Mouse (Mus musculus) testis, adult 10 weeks (tissue): ENCODE measurements around the gene Slc36a1. TPM values are rescaled to one million over a fixed set of nuclear protein-coding genes. Genes with fewer than 3 reads are reported as not detected.

ENCODE experiments used
- polyA plus RNA-seq: library from polyadenylated mRNA; stranded (reverse); fragments of 350-450 nt; fragmentation: Illumina TruSeq; extraction: RNeasy Lipid Tissue Mini Kit (QIAGEN cat#74804); gene quantifications from one replicate; pipeline ENCODE4 v1.2.3, GENCODE M21; 2014; ENCODE audit warnings: low read depth, low replicate concordance

The Slc36a1 gene
- 1.3 TPM for polyA plus RNA-seq

GRCm38 (mm10) chr11:55204159-55204596 lies at the start of gene Slc36a1:
TSS of gene Slc36a1 (plus strand) at chr11:55204350.

GRCm38 (mm10) chr11:55184733-55185291 lies 19.3 kb upstream of the Slc36a1 start, which contains the start of gene Slc36a2:
TSS of gene Slc36a2 (minus strand) at chr11:55185077.

Other genes starting within 250 kb of the Slc36a1 start
- gene Tnip1, start 241.4 kb upstream of the Slc36a1 start, polyA plus RNA-seq, result 0.70 TPM
- gene Anxa6, start 170.9 kb upstream of the Slc36a1 start, polyA plus RNA-seq, result 1.3 TPM
- 2.8 TPM for gene Ccdc69, start 126.2 kb upstream of the Slc36a1 start, polyA plus RNA-seq
- gene Gm2a, start 106.2 kb upstream of the Slc36a1 start, polyA plus RNA-seq, result 103 TPM
- gene Slc36a3, start 52.6 kb upstream of the Slc36a1 start, polyA plus RNA-seq, result 4.2 TPM
- gene Slc36a2, start 19.3 kb upstream of the Slc36a1 start, polyA plus RNA-seq, result 0.08 TPM
- gene Fat2, start 132.2 kb downstream of the Slc36a1 start, polyA plus RNA-seq, result 0.01 TPM
- 252 TPM for gene Sparc, start 218.8 kb downstream of the Slc36a1 start, polyA plus RNA-seq